Mouse (Mus musculus): ENCODE measurements around the gene Myo15b.

The Myo15b gene

DNA sequence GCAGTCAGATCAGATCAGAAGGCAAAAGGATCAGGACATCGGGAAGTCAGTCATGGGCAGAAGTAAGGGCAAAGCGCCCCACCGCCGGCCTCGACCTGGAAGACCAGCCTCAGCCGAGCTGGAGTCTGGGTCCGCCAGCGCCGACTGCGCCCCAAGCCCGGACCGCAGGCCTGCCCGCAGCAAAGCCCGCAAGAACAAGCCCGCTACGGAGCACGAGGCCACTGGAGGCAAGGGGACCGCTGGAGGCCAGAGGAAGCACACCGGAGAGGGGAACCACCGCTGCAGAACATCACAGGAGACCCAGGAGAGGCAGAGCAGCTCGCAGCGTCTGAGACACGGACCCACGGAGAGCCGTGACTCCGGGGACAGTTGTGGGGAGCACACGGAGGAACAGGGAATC, at the start of gene Myo15b:
Gene Myo15b (plus strand): TSS at position 53 of the 400 bp plus-strand sequence.
- no peak for DNase-seq

GRCm38 (mm10) chr11:115808696-115809310, 49.4 kb upstream of the Myo15b start:
- DNase-seq: peak; percentile 80

- DNase-seq: peak; percentile 73
Measured at GRCm38 (mm10) chr11:115809311-115809781, 48.9 kb upstream of the Myo15b start.

DNA sequence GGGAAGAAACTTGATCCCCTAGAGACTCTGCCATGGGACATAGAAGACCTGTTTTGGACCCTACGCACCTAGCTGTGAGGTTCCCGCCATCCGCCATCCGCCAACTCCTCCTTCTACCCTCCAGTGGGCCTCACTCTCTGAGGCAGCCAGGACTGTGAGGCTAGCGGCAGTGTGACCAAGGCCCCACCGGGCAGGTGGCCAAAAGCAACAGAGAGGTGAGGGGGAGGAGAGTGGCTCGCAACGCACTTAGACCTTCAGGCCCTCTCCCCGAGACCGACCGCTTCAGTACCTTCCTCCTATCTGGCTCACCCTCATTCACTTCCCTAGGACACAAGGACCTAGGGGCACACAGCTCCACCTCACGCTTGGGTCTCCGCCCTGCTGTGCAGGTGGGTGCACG, 47.8 kb upstream of the Myo15b start:
- DNase-seq: peak; percentile 88

DNA sequence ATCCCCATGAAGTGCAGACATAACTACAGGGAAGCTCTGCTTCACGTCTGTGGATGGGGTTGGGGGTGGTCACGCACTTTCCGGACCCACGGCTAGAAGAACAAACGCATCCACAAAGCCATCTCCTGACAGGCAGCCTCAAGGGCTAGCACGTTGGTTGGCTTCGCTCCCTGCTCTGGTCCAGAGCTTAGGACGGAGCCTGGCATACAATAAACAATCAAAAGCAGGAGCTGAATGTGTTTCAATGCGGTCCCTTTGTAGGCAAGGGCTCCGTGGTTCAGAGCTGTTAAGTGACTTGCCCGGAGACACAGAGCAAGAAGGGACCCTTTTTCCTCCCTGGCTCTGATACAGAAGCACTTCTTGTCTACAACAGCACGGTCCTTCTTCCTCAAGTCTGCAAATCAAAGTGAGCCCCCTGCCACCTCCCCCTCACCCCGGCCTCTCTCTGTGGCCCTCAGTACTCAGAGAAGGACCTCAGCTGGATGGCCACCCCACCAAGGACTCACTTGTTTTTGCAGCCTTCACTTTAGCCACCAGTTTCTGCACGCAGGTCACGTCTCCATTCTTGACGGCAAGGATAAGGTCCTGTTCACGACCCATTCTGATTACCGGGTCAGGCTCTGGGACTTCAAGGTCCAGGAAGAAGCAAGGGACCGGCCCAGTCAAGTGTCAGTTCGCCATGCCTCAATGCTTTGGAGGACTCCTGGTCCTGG, 46.7 kb upstream of the Myo15b start:
- DNase-seq: no peak

- DNase-seq: peak; percentile 74
Measured at GRCm38 (mm10) chr11:115812095-115812494, 46.1 kb upstream of the Myo15b start.

- DNase-seq: peak; percentile 60
Measured at GRCm38 (mm10) chr11:115812533-115813420, 45.4 kb upstream of the Myo15b start.

GRCm38 (mm10) chr11:115813507-115814296, 44.5 kb upstream of the Myo15b start, which contains the start of gene Caskin2:
TSS of gene Caskin2 (minus strand) at chr11:115813639.
- peak; percentile 99 for DNase-seq

DNA sequence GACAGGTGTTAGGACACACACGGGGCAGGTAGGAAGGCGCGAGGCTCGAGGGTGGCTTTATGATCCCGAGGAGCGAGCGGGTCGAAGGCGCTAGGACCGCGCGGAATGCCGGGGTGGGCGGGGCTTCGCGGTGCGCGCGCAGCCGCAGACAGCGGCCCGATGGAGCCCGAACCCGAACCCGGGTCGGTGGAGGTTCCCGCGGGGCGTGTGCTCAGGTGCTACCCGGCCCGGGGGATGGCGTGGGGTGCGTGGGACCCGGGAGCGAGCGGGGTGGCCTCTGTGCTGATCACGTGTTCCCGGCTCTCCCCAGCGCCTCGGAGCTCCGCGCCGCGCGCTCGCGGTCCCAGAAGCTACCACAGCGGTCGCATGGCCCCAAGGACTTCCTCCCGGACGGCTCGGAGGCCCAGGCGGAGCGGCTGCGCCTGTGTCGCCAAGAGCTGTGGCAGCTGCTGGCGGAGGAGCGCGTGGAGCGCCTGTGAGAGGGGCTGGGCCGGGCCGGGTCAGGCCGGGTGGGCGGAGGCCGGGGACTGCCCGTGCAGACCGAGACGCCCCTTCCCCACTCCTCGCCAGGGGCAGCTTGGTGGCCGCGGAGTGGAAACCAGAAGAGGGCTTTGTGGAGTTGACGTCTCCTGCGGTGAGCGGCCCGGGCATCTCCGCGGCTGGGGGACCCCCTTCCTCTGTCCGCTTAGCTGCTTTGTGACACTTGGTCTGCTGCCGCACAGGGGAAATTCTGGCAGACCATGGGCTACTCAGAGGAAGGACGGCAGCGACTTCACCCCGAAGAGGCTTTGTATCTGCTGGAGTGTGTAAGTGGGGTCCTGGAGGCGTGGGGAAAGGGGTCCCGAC, 43.4 kb upstream of the Myo15b start, which contains the start of gene Tsen54:
Gene Tsen54 (plus strand): TSS at position 120 of the 846 bp plus-strand sequence.
- peak; percentile 94 for DNase-seq

DNA sequence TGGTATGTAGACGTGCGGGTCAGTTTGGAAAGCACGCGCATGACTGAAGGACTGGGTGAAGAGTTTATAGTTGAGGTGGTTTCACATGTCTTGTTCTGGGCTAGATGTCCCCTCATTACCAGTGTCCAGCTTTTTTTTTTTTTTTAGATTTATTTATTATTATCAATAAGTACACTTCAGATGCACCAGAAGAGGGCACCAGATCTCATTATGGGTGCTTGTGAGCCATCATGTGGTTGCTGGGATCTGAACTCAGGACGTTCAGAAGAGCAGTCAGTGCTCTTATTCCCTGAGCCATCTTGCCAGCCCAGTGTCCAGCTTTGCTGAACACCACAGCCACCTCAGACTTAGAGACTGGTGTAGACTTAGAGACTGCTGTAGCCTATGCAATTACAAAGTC, 40.9 kb upstream of the Myo15b start:
- no peak for DNase-seq

GRCm38 (mm10) chr11:115819915-115820623, 38.1 kb upstream of the Myo15b start:
- no peak for DNase-seq

DNA sequence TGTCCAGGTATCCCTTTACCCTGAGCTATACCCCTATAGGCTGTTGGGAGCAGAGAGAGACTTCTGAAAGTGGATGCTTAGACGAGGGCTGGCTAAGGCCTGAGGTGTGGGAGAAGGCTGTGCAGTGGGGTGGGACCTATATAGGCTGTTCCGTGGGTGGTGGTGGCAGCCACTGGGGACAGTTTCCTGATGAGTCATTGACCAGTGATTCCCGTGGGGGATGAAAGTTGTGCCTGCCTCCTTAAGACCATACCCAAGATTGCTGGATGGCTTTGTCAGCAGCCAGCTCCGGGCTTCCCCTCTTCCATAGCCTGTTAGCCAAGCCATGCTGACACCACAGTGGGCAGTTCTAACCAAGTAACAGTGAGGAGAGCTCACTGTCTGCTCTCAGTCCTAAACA, 37.2 kb upstream of the Myo15b start:
- no peak for DNase-seq

DNA sequence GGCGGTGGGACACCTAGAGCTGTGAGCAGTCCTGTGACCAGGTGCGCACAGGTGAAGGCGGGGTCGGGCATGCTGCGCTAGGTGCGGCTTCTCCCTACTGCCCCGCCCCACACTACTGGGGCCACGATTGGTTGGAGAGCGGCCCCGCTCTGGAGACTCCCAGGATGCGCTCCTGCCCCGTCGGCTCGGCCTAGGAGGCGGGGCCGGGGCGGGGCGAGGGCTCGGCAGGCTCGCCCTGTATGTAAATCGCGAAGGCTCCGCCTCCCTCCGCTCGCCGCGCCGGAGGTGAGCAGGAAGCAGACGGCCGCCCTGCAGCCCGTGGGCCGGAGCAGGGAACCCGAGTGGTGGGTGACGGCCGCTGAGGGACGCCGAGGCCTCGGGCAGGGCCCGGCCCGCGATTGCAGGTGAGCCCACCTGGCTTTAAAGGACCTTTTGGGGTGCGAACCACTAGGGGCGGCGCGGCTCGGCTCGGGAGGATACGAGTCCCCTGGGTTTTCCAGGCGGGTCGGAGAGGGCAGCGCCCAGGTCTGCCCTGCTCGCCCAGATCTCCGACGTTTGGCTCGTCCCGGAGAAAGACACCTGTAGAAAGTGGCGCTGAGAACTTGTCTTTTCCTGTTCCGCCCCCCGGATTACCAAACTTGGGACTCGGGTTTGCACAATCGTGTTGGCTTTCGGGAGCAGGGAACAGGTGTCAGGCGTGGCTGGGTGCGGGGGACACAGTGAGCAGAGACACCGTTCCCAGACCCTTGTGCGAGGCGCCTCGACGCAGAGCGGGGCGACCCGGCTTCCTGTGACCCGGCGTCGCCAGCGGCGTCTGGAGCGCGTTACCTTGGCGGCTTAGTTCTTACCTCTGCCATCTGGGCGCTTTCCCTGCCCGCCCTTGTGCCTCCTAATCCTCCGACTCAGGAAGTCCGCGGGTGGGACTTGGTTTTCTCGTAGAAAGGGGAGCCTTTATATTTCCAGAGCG, 34.1 kb upstream of the Myo15b start, which contains the start of gene Llgl2:
Gene Llgl2 (plus strand): TSS at position 276 of the 967 bp plus-strand sequence.
- peak; percentile 96 for DNase-seq

DNA sequence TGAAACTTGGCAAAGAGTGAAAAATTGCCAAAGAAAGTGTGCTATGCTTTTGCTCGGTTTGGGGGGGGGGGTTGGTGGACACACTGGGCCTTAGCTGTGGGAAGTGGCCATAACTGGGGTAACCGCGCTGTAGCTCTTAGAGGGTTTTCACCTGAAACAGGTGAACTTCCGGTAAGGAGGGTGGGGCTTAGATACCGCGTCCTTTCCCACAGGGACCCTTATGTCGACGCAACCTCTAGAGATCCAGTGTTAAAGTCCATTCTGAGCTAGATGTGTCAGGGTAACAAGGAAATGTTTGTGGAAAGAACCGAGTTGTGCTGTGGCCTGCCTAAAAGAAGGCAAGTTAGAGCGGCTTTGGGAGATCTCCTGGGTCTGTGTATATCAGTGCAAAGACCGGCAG, 33.4 kb upstream of the Myo15b start:
- peak; percentile 26 for DNase-seq

GRCm38 (mm10) chr11:115826487-115826886, 31.7 kb upstream of the Myo15b start:
- no peak for DNase-seq

DNA sequence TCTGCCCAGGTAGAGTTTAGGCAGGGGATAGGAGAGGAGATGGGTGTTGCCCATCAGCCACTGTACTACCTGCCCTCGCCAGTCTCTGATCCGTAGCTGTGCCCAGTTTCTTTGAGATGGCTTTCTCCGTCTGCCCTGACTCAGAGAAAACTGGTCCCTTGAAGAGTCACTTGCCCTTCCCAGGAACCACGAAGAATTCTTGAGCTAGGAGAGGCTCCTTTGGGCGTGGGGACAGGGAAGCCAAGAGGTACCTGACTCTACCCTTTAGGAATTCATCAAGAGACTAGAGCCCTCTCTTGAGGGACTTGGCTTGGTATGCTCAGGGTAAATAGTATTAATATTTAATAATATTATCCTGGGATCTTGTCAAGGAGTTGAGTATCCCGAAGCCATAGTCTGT, 30.6 kb upstream of the Myo15b start:
- no peak for DNase-seq

- DNase-seq: no peak
Measured at GRCm38 (mm10) chr11:115829036-115829435, 29.2 kb upstream of the Myo15b start.

- DNase-seq: peak; percentile 60
Measured at GRCm38 (mm10) chr11:115830550-115831325, 27.5 kb upstream of the Myo15b start.

Measured in kidney, postnatal 10 days (tissue).